Mouse (Mus musculus): ENCODE data around the gene 5830473C10Rik.

DNA sequence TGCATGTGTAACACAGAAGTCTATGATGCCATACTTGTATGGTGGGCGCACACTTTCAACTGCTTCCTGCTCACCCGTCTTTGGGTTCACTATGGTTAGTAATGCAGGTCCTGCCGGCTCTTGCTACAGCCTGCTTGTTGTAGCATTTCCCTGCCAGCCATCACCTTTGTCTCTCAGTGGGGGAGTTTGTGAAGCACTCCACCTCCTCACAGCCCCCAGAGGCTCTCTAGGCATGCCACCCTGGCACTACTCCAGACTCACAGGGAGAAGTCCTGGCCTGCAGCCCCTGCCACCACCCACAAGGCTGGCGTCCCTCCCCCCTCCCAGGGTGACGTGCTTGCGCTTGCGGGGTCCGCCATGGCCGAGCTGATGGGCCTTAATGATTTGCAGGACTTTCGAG, 29.8 kb downstream of the 5830473C10Rik start:
- TF ChIP-seq POLR2A (IDR thresholded peaks at IDR 0.05; ENCODE audit: extremely low read depth, insufficient read depth, low read length) (no peak), CTCF (IDR thresholded peaks at IDR 0.05; ENCODE audit: extremely low read depth, insufficient read depth, low read length) (no peak)
